Mouse (Mus musculus) hindbrain, postnatal 0 days (tissue): ENCODE measurements around the gene Tnfrsf13b. TPM values are rescaled to one million over a fixed set of nuclear protein-coding genes. Genes with fewer than 3 reads are reported as not detected.
A peak's percentile ranks its signal among the peaks of the same experiment; 100 is the strongest.

Experiments used
- ATAC-seq: fragments of 200-750 bp; cut with Nextera tagmentation; 2 replicates; pipeline ENCODE4 v1.8.0; 2017; ENCODE audit warnings: mild to moderate bottlenecking, moderate TSS enrichment, moderate library complexity
- DNase-seq: peaks from one replicate; pipeline ENCODE4 v3.0.0-alpha.2; 2015; ENCODE audit warnings: low spot score
- H3K27ac ChIP-seq: fragments of 300-500 bp; sonication (generic); 2 replicates; pipeline ENCODE4 v1.5.1; 2014; ENCODE audit warnings: mild to moderate bottlenecking
- H3K27me3 ChIP-seq: fragments of 300-500 bp; sonication (generic); 2 replicates; pipeline ENCODE4 v1.6.1; 2014; ENCODE audit warnings: low read length, mixed read lengths; ENCODE audit not compliant: insufficient read depth
- H3K36me3 ChIP-seq: fragments of 300-500 bp; sonication (generic); 2 replicates; pipeline ENCODE4 v1.6.1; 2014; ENCODE audit warnings: low read length, mixed read lengths; ENCODE audit not compliant: insufficient read depth
- H3K4me1 ChIP-seq: fragments of 300-500 bp; sonication (generic); 2 replicates; pipeline ENCODE4 v1.6.1; 2014; ENCODE audit warnings: antibody characterized with exemption, low read length, mixed read lengths; ENCODE audit not compliant: insufficient read depth
- H3K4me2 ChIP-seq: fragments of 300-500 bp; sonication (generic); 2 replicates; pipeline ENCODE4 v1.6.1; 2014; ENCODE audit warnings: low read depth, mild to moderate bottlenecking, low read length, moderate library complexity, mixed read lengths
- H3K4me3 ChIP-seq: fragments of 300-500 bp; sonication (generic); 2 replicates; pipeline ENCODE4 v1.5.1; 2014; ENCODE audit warnings: low read length
- H3K9ac ChIP-seq: fragments of 300-500 bp; sonication (generic); replicated peaks from 2 replicates; pipeline ENCODE4 v1.6.1; 2014; ENCODE audit warnings: mild to moderate bottlenecking, low read length, moderate library complexity, mixed read lengths
- H3K9me3 ChIP-seq: fragments of 300-500 bp; sonication (generic); 2 replicates; pipeline ENCODE4 v1.6.1; 2016; ENCODE audit warnings: low read length, mixed read lengths
- CTCF ChIP-seq: IDR thresholded peaks from 2 replicates; pipeline ENCODE4 v1.5.1; 2016; ENCODE audit warnings: antibody characterized with exemption, control low read depth, low read depth
- WGBS: fragments of 180-500 bp; shearing (Covaris S2); extraction: QIAGEN DNeasy Blood & Tissue Kit; methylation state at CpG from one replicate; pipeline ENCODE4 v1.1.7; 2014; 5-methylcytosine and 5-hydroxymethylcytosine counted together
- polyA plus RNA-seq: library from polyadenylated mRNA; unstranded; fragments of >200 nt; fragmentation: Nextera tagmentation; extraction: Ambion mirVana; gene quantifications from 2 replicates; pipeline ENCODE4 v1.2.1, GENCODE M21; 2015
- total RNA-seq: library from RNA; depleted of rRNA; stranded (reverse); fragments of >200 nt; gene quantifications from 2 replicates; pipeline ENCODE4 v1.2.3, GENCODE M21; 2014; rRNA removed

Gene Tnfrsf13b
- total RNA-seq, result 2.7 and 7.0 TPM in 2 replicates
- 1.1 and 1.5 TPM in 2 replicates for polyA plus RNA-seq

DNA sequence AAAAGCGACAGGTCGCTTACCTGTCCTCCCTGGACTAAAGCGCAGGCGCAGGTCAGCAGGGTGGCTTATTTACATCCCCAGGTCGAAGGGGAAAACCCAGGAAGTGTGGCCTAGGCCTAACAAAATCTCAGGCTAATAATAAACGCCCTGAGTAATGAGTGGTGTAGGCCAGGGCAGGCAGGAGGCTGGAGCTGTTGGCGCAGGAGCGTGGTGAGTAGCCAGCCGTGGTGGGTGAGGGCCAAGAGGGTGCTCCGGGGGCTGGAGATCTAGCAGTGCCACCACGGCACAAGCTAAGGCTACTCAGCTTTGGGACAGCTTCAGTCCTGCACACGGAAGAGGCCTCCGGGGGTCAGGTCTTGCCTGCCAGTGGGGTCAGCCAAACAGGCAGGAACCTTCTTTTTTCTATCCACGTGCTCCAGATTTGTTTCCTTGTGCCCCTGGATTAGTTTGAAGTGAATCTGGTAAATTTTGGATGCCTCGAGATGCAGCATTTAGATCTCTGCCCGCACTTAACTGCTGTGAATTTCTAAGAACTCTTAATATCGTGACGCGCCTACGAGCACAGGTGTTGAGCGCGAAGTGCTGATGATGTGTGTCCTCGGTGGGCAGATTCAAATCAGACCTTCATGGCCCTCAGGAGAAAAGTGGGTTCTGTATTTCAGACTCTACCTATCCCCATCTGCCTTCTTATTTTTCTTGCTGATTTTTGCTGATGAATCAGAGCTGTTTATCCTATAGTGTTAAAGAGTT lies at the start of gene Tnfrsf13b:
Gene Tnfrsf13b, plus strand, starts transcription at position 150 of the 750 bp plus-strand sequence.
- H3K4me1 ChIP-seq, result no peaks in the 10 kb centered on the region
- 85% methylated on average over 23 of the region's 23 CpGs for WGBS
- ATAC-seq, result no peak
- no peak within 1 kb of the TSS for H3K4me3 ChIP-seq
- no peaks in the 10 kb centered on the region for H3K27me3 ChIP-seq
- H3K36me3 ChIP-seq, result no peaks in the 10 kb centered on the region
- H3K4me2 ChIP-seq, result no peak within 1 kb of the TSS
- H3K27ac ChIP-seq, result no peak within 1 kb of the TSS
- no peak for DNase-seq
- H3K9ac ChIP-seq, result no peak within 1 kb of the TSS
- H3K9me3 ChIP-seq, result no peaks in the 10 kb centered on the region
- TF ChIP-seq CTCF, result no peak

DNA sequence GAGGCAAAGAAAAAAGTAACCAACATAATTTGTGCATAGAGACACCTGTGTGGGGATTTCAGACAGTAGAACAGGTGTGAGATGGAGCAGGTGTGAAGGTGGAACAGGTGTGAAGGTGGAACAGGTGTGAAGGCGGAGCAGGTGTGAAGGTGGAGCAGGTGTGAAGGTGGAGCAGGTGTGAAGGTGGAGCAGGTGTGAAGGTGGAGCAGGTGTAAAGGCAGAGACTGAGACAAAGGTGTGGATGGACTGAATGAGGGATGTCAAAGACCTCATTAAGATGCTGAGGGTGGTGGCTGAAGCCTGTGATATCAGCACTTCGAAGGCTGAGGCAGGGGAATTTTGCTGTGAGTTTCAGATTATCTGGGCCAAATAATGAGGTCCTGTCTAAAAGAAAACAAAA lies 44.9 kb upstream of the Tnfrsf13b start:
- H3K9me3 ChIP-seq, result no peaks in the 10 kb centered on the region
- H3K27me3 ChIP-seq, result no peaks in the 10 kb centered on the region
- no peak overlapping the region for H3K4me2 ChIP-seq
- H3K27ac ChIP-seq, result no peak overlapping the region
- H3K9ac ChIP-seq, result no peak overlapping the region
- H3K4me1 ChIP-seq, result no peaks in the 10 kb centered on the region
- no peaks in the 10 kb centered on the region for H3K36me3 ChIP-seq
- no peak for TF ChIP-seq CTCF
- ATAC-seq (no peak), DNase-seq (no peak)
- no peak overlapping the region for H3K4me3 ChIP-seq
- WGBS, result 94% methylated on average over 2 of the region's 2 CpGs

DNA sequence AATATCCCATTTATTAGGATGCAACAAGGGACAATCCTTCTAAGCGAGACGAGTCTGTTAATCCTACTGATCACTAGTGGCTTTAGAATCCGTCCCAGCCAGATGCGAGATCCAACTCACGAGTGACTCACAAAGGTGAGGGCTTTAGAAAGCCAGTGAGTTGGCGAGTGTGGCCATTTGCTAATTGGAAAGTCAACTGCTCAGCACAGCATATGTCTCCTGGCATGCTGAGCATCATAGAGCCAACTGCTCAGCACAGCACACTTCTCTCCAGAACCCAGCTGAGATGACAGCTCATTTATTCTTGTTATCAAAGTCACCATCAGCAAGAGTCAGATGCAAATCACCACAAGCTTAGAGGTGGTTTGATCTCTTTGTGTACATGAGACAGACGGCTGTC lies 36.4 kb upstream of the Tnfrsf13b start:
- Histone ChIP-seq H3K4me3 (no peak overlapping the region), H3K36me3 (no peaks in the 10 kb centered on the region), H3K4me2 (no peak overlapping the region), H3K9me3 (0 out of 2 replicates have a peak, but pooled peaks cover 2% of the 10 kb centered on the region), H3K27ac (no peak overlapping the region), H3K27me3 (no peaks in the 10 kb centered on the region), H3K9ac (no peak overlapping the region), H3K4me1 (0 out of 2 replicates have a peak, but pooled peaks cover 2% of the 10 kb centered on the region)
- no peak for TF ChIP-seq CTCF
- 60% methylated on average over 7 of the region's 7 CpGs for WGBS
- DNase-seq (peak; percentile 36), ATAC-seq (no peak)

DNA sequence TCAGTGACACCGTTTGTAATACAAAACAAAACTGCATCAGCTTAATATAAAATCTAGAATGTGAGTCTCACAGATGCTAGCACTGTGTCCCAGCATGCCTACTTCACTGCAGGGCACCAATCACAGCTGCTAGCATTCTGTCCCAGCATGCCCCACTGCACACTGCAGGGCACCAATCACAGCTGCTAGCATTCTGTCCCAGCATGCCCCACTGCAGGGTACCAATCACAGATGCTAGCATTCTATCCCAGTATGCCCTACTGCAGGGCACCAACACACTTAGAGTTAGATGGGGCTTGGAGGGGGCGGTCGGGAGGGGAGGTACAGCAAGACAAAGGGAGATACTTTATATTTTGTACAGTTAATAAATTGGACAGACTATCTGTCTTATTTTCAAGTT lies 35.4 kb upstream of the Tnfrsf13b start:
- ATAC-seq (peak; percentile 69; the same call in 1 of the 2 replicates), DNase-seq (no peak)
- TF ChIP-seq CTCF, result no peak
- Histone ChIP-seq H3K9ac (no peak overlapping the region), H3K36me3 (no peaks in the 10 kb centered on the region), H3K9me3 (0 out of 2 replicates have a peak, but pooled peaks cover 4% of the 10 kb centered on the region), H3K4me1 (0 out of 2 replicates have a peak, but pooled peaks cover 2% of the 10 kb centered on the region), H3K27ac (no peak overlapping the region), H3K4me3 (no peak overlapping the region), H3K4me2 (no peak overlapping the region), H3K27me3 (no peaks in the 10 kb centered on the region)
- 51% methylated on average over 3 of the region's 3 CpGs for WGBS

DNA sequence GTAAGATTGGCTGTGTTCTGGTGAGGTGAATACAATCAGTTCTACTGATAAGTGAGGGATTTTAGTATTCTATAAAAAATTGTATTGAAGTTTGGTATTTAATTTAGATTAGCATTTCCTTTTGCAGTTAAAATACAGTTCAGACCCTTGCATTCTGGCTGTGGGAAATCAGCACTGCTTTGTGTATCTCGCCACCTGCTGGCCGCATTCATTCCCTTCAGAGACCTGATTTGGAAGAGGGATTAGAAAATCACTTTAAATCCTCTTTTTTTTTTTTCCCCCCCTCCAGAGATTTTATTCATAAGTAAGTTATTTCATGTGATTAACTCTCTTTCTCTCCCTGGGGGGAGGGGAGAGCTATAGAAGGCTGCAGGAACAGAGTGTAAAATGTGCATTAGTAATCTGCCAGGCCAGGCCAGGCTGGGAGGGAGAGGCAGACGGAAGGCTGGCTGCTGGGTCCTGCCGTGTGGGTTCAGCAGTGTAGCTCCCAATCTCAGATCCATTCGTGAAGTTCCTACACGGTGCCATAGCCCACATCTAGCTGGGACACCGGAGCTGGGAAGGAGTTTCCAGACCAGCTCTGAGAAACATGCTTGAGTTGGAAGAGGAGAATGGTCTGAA lies 34.8 kb upstream of the Tnfrsf13b start:
- Histone ChIP-seq H3K36me3 (no peaks in the 10 kb centered on the region), H3K27ac (no peak overlapping the region), H3K4me3 (no peak overlapping the region), H3K4me2 (no peak overlapping the region), H3K9me3 (0 out of 2 replicates have a peak, but pooled peaks cover 4% of the 10 kb centered on the region), H3K9ac (no peak overlapping the region), H3K27me3 (no peaks in the 10 kb centered on the region), H3K4me1 (0 out of 2 replicates have a peak, but pooled peaks cover 2% of the 10 kb centered on the region)
- peak; percentile 59; the same call in 1 of the 2 replicates for ATAC-seq
- peak; percentile 89 for TF ChIP-seq CTCF
- WGBS, result 16% methylated on average over 7 of the region's 7 CpGs
- DNase-seq, result peak; percentile 92

DNA sequence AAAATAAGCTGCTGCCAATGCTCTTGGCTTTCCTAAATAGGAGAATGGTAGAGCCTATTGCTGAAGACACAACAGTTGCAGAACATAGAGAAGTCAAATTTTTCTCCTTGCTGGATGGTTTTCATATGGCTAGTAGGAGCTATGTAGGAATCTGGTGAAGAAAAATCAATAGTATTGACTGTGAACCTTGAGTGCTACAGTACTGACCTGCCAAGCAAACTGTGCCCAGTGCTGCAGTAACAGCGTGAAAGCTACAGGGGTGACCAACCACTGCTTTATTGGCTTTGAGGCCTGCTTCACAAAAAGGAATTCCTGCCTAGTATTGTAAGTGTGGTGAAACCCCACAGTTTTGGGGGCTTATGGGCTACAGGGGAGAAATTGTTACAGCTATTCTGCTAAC lies 28.5 kb upstream of the Tnfrsf13b start:
- 70% methylated on average over 1 of the region's 1 CpGs for WGBS
- ATAC-seq, result no peak
- H3K9me3 ChIP-seq, result 0 out of 2 replicates have a peak, but pooled peaks cover 4% of the 10 kb centered on the region
- H3K36me3 ChIP-seq, result no peaks in the 10 kb centered on the region
- TF ChIP-seq CTCF, result no peak
- H3K4me1 ChIP-seq, result no peaks in the 10 kb centered on the region
- no peak overlapping the region for H3K27ac ChIP-seq
- no peak overlapping the region for H3K4me2 ChIP-seq
- no peak overlapping the region for H3K4me3 ChIP-seq
- H3K9ac ChIP-seq, result no peak overlapping the region
- DNase-seq, result no peak
- H3K27me3 ChIP-seq, result no peaks in the 10 kb centered on the region
